Mouse (Mus musculus) heart, postnatal 36 days (tissue): ENCODE measurements around the gene Amigo1. TPM values are rescaled to one million over a fixed set of nuclear protein-coding genes. Genes with fewer than 3 reads are reported as not detected.

ENCODE experiments used
- total RNA-seq, 2 experiments: library from RNA; stranded (reverse); gene quantifications; 2 replicates each; pipeline ENCODE4 v1.2.3; 2021

The Amigo1 gene
- total RNA-seq, 2 experiments from 2014 or later: 15.1 to 15.5 TPM

Other genes with a start within 250 kb of the Amigo1 start
- gene Gstm6, start 242.6 kb upstream of the Amigo1 start, total RNA-seq: 1 to 10 TPM; 3.0 to 3.3 TPM
- gene Gstm3, start 217.1 kb upstream of the Amigo1 start, total RNA-seq: not detected
- gene Gstm2, start 199.9 kb upstream of the Amigo1 start, total RNA-seq: 100 to 1,000 TPM; 161 to 186 TPM
- 100 to 1,000 TPM; 265 to 324 TPM for gene Gstm1, start 168.4 kb upstream of the Amigo1 start, total RNA-seq
- 10 to 100 TPM; 12.3 to 13.3 TPM for gene Gstm4, start 141.4 kb upstream of the Amigo1 start, total RNA-seq
- gene Ampd2, start 99.7 kb upstream of the Amigo1 start, total RNA-seq: 1 to 10 TPM; 4.6 to 5.1 TPM
- gene Gnat2, start 93.5 kb upstream of the Amigo1 start, total RNA-seq: not detected
- 10 to 100 TPM; 18.3 to 20.0 TPM for gene Gnai3, start 40.2 kb upstream of the Amigo1 start, total RNA-seq
- not detected for gene Gpr61, start 31.5 kb upstream of the Amigo1 start, total RNA-seq
- gene Cyb561d1, start 14.9 kb downstream of the Amigo1 start, total RNA-seq: 1 to 10 TPM; 5.3 to 5.5 TPM
- 1 to 10 TPM; 2.6 to 3.2 TPM for gene Atxn7l2, start 24.6 kb downstream of the Amigo1 start, total RNA-seq
- under 1 TPM; 0.70 to 0.80 TPM for gene Sypl2, start 40.3 kb downstream of the Amigo1 start, total RNA-seq
- gene Psma5, start 70.6 kb downstream of the Amigo1 start, total RNA-seq: 10 to 100 TPM; 54.3 to 55.2 TPM
- gene Sort1, start 97.7 kb downstream of the Amigo1 start, total RNA-seq: 10 to 100 TPM; 18.7 to 20.3 TPM
- 10 to 100 TPM; 46.4 to 54.6 TPM for gene Mybphl, start 178.6 kb downstream of the Amigo1 start, total RNA-seq
- under 1 TPM; 0.39 to 0.68 TPM for gene Psrc1, start 197.5 kb downstream of the Amigo1 start, total RNA-seq
- 1 to 10 TPM; 6.6 to 7.4 TPM for gene Celsr2, start 229.2 kb downstream of the Amigo1 start, total RNA-seq